Mouse (Mus musculus): ENCODE data around the gene Vmn2r95. TPM values are rescaled to one million over a fixed set of nuclear protein-coding genes. Genes with fewer than 3 reads are reported as not detected.
"Not testable (repeated sequence)": the region's sequence is repeated elsewhere in the genome, so short reads cannot be mapped to it uniquely, and the experiment has no call there.

Vmn2r95 gene
- total RNA-seq (2021) = under 1 TPM in 1 of 2 experiments, not detected in 1; 0.02 TPM

GRCm38 (mm10) chr17:18423778-18424177 is at the start of gene Vmn2r95:
Gene Vmn2r95, plus strand, starts transcription at chr17:18424078.
- no peak for DNase-seq (ENCODE audit: low spot score in 2 of 2)
- intact Hi-C loops (cut with DNase I) = no loop called here

GRCm38 (mm10) chr17:18455619-18456140 is 31.8 kb downstream of the Vmn2r95 start:
- intact Hi-C loops (cut with DNase I) = no loop called here
- DNase-seq (ENCODE audit: low spot score in 2 of 2) = no peak

GRCm38 (mm10) chr17:18458126-18458634 is 34.3 kb downstream of the Vmn2r95 start:
- intact Hi-C loops (cut with DNase I); DNase-seq (ENCODE audit: low spot score in 2 of 2): not testable (repeated sequence)

- intact Hi-C loops (cut with DNase I) = no loop called here
- DNase-seq (ENCODE audit: low spot score in 2 of 2) = no peak
Observed at GRCm38 (mm10) chr17:18462695-18463094, 38.8 kb downstream of the Vmn2r95 start.

GRCm38 (mm10) chr17:18479885-18480284 is 56.0 kb downstream of the Vmn2r95 start:
- no peak for DNase-seq (ENCODE audit: low spot score in 2 of 2)
- intact Hi-C loops (cut with DNase I) = no loop called here

Other genes starting within 250 kb of the Vmn2r95 start
- not detected for gene Vmn2r94, start 146.3 kb upstream of the Vmn2r95 start, total RNA-seq (2021)
- gene Vmn2r93, start 126.0 kb upstream of the Vmn2r95 start, total RNA-seq (2021) = not detected
- not detected for gene Vmn2r96, start 149.1 kb downstream of the Vmn2r95 start, total RNA-seq (2021)